Mouse (Mus musculus): ENCODE data around the gene Gopc.
"Not testable (repeated sequence)": the region's sequence is repeated elsewhere in the genome, so short reads cannot be mapped to it uniquely, and the experiment has no call there.

The Gopc gene

GRCm38 (mm10) chr10:52293921-52294577 lies 87.9 kb downstream of the Gopc start:
- DNase-seq = no peak

GRCm38 (mm10) chr10:52292391-52292790 lies 89.5 kb downstream of the Gopc start:
- not testable (repeated sequence) for DNase-seq

GRCm38 (mm10) chr10:52289261-52289660 lies 92.7 kb downstream of the Gopc start:
- no peak for DNase-seq

- no peak for DNase-seq
Measured at GRCm38 (mm10) chr10:52287852-52288533, 93.9 kb downstream of the Gopc start.
